Mouse (Mus musculus): ENCODE data around the gene Arx. TPM values are rescaled to one million over a fixed set of nuclear protein-coding genes. Genes with fewer than 3 reads are reported as not detected.

Gene Arx
- polyA plus RNA-seq, 1 experiment, result 1.0 TPM

DNA sequence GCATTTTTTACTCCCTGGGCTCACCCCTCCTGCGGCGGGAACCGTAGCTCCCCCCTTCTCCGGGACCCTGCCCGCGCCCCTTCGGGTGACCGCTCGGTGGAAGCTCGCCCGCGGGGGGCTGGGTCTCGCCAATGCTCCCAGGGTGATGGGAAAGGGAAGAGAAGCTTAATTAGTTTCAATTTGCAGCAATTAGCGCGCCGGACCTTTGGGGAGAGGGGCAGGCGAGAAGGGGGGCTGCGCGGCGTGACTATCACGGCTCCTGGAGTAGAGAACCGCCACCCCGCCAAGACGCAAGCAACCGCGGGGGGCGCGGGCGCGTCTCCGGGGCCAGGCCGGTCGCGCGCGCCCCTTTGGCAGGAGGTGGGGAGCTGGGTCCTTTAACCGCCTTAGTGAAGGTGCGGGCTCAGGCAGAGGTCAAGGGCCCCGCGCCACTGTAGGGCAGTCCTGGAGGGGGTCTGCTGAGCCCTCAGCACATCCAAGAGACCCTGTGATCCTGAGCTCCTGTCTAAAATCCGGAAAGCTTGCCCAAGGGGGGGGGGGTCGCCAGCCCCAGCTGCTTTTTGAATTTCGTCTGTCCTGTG, 12.9 kb downstream of the Arx start:
- H3K4me3 ChIP-seq (ENCODE audit: low read depth, low read length), result peak overlapping the region; percentile 26
- peaks cover 3% of the 10 kb centered on the region for H3K4me1 ChIP-seq (ENCODE audit: control insufficient read depth, insufficient read depth, insufficient read length, low read length)
- peaks cover 28% of the 10 kb centered on the region for H3K27me3 ChIP-seq (ENCODE audit: control insufficient read depth, insufficient read depth, low read length)
- no peaks in the 10 kb centered on the region for H3K36me3 ChIP-seq (ENCODE audit: control insufficient read depth, insufficient read depth, low read length)
- TF ChIP-seq CTCF (IDR thresholded peaks at IDR 0.05; ENCODE audit: extremely low read depth, insufficient read length, insufficient replicate concordance, low read depth, low read length), result no peak
- WGBS, result 19% methylated on average over 43 of the region's 43 CpGs
- no peak overlapping the region for H3K27ac ChIP-seq (ENCODE audit: insufficient read depth, low read depth, low read length)

GRCm38 (mm10) chrX:93299771-93300170, 13.5 kb downstream of the Arx start:
- Histone ChIP-seq H3K4me1 (ENCODE audit: control insufficient read depth, insufficient read depth, insufficient read length, low read length) (peaks cover 3% of the 10 kb centered on the region), H3K27me3 (ENCODE audit: control insufficient read depth, insufficient read depth, low read length) (peaks cover 24% of the 10 kb centered on the region), H3K4me3 (ENCODE audit: low read depth, low read length) (no peak overlapping the region), H3K27ac (ENCODE audit: insufficient read depth, low read depth, low read length) (no peak overlapping the region), H3K36me3 (ENCODE audit: control insufficient read depth, insufficient read depth, low read length) (no peaks in the 10 kb centered on the region)
- WGBS, result 47% methylated on average over 6 of the region's 6 CpGs
- TF ChIP-seq CTCF (IDR thresholded peaks at IDR 0.05; ENCODE audit: extremely low read depth, insufficient read length, insufficient replicate concordance, low read depth, low read length) (no peak), POLR2A (IDR thresholded peaks at IDR 0.05; ENCODE audit: low read depth, low read length) (no peak)

GRCm38 (mm10) chrX:93300183-93300815, 14.1 kb downstream of the Arx start:
- H3K27me3 ChIP-seq (ENCODE audit: control insufficient read depth, insufficient read depth, low read length), result peaks cover 24% of the 10 kb centered on the region
- TF ChIP-seq POLR2A (IDR thresholded peaks at IDR 0.05; ENCODE audit: low read depth, low read length) (no peak), CTCF (IDR thresholded peaks at IDR 0.05; ENCODE audit: extremely low read depth, insufficient read length, insufficient replicate concordance, low read depth, low read length) (no peak)
- no peak overlapping the region for H3K27ac ChIP-seq (ENCODE audit: insufficient read depth, low read depth, low read length)
- no peaks in the 10 kb centered on the region for H3K36me3 ChIP-seq (ENCODE audit: control insufficient read depth, insufficient read depth, low read length)
- H3K4me1 ChIP-seq (ENCODE audit: control insufficient read depth, insufficient read depth, insufficient read length, low read length), result peaks cover 3% of the 10 kb centered on the region
- WGBS, result 44% methylated on average over 10 of the region's 10 CpGs
- H3K4me3 ChIP-seq (ENCODE audit: low read depth, low read length), result no peak overlapping the region

- Histone ChIP-seq H3K36me3 (ENCODE audit: control insufficient read depth, insufficient read depth, low read length) (no peaks in the 10 kb centered on the region), H3K27me3 (ENCODE audit: control insufficient read depth, insufficient read depth, low read length) (peaks cover 19% of the 10 kb centered on the region), H3K4me3 (ENCODE audit: low read depth, low read length) (no peak overlapping the region), H3K27ac (ENCODE audit: insufficient read depth, low read depth, low read length) (no peak overlapping the region), H3K4me1 (ENCODE audit: control insufficient read depth, insufficient read depth, insufficient read length, low read length) (peaks cover 3% of the 10 kb centered on the region)
- 20% methylated on average over 7 of the region's 7 CpGs for WGBS
- TF ChIP-seq POLR2A (IDR thresholded peaks at IDR 0.05; ENCODE audit: low read depth, low read length) (no peak), CTCF (IDR thresholded peaks at IDR 0.05; ENCODE audit: extremely low read depth, insufficient read length, insufficient replicate concordance, low read depth, low read length) (no peak)
Observed at GRCm38 (mm10) chrX:93301798-93302197, 15.6 kb downstream of the Arx start.

GRCm38 (mm10) chrX:93305780-93306179, 19.5 kb downstream of the Arx start:
- Histone ChIP-seq H3K4me3 (ENCODE audit: low read depth, low read length) (no peak overlapping the region), H3K4me1 (ENCODE audit: control insufficient read depth, insufficient read depth, insufficient read length, low read length) (no peaks in the 10 kb centered on the region), H3K27ac (ENCODE audit: insufficient read depth, low read depth, low read length) (no peak overlapping the region), H3K27me3 (ENCODE audit: control insufficient read depth, insufficient read depth, low read length) (no peaks in the 10 kb centered on the region), H3K36me3 (ENCODE audit: control insufficient read depth, insufficient read depth, low read length) (no peaks in the 10 kb centered on the region)
- TF ChIP-seq CTCF (IDR thresholded peaks at IDR 0.05; ENCODE audit: extremely low read depth, insufficient read length, insufficient replicate concordance, low read depth, low read length), result no peak
- 76% methylated on average over 7 of the region's 7 CpGs for WGBS

GRCm38 (mm10) chrX:93317577-93317976, 31.3 kb downstream of the Arx start:
- TF ChIP-seq POLR2A (IDR thresholded peaks at IDR 0.05; ENCODE audit: low read depth, low read length) (no peak), CTCF (IDR thresholded peaks at IDR 0.05; ENCODE audit: extremely low read depth, insufficient read length, insufficient replicate concordance, low read depth, low read length) (no peak)

DNA sequence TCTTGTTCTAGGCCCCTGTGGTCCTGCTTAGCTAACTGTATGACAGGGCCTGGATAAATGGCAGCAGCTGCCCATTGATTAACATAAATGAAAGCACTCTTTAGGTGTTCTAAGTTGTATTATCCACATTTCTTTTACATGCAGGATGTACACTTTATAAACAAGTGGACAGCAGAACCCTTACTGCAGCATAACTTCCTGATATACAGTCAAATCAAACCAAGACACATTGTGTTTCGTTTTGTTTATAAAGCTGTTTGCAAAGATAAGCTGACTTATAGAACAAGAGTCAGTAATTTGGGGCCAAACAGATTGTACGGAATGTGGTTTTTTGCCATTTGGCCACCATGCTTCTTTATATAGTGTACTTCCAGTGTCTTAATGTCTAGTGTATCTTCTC, 33.7 kb downstream of the Arx start:
- Histone ChIP-seq H3K36me3 (ENCODE audit: control insufficient read depth, insufficient read depth, low read length) (no peaks in the 10 kb centered on the region), H3K27me3 (ENCODE audit: control insufficient read depth, insufficient read depth, low read length) (no peaks in the 10 kb centered on the region), H3K27ac (ENCODE audit: insufficient read depth, low read depth, low read length) (no peak overlapping the region), H3K4me3 (ENCODE audit: low read depth, low read length) (no peak overlapping the region), H3K4me1 (ENCODE audit: control insufficient read depth, insufficient read depth, insufficient read length, low read length) (no peaks in the 10 kb centered on the region)
- WGBS, result 86% methylated on average over 2 of the region's 2 CpGs
- TF ChIP-seq POLR2A (IDR thresholded peaks at IDR 0.05; ENCODE audit: low read depth, low read length) (no peak), CTCF (IDR thresholded peaks at IDR 0.05; ENCODE audit: extremely low read depth, insufficient read length, insufficient replicate concordance, low read depth, low read length) (no peak)

More at GRCm38 (mm10) chrX:93317577-93317976, 31.3 kb downstream of the Arx start:
- H3K27ac ChIP-seq (ENCODE audit: insufficient read depth, low read depth, low read length), result no peak overlapping the region
- no peaks in the 10 kb centered on the region for H3K4me1 ChIP-seq (ENCODE audit: control insufficient read depth, insufficient read depth, insufficient read length, low read length)
- 81% methylated on average over 4 of the region's 4 CpGs for WGBS
- no peak overlapping the region for H3K4me3 ChIP-seq (ENCODE audit: low read depth, low read length)
- H3K36me3 ChIP-seq (ENCODE audit: control insufficient read depth, insufficient read depth, low read length), result no peaks in the 10 kb centered on the region
- H3K27me3 ChIP-seq (ENCODE audit: control insufficient read depth, insufficient read depth, low read length), result no peaks in the 10 kb centered on the region
